Mouse (Mus musculus): ENCODE measurements around the gene Enthd1.

DNA sequence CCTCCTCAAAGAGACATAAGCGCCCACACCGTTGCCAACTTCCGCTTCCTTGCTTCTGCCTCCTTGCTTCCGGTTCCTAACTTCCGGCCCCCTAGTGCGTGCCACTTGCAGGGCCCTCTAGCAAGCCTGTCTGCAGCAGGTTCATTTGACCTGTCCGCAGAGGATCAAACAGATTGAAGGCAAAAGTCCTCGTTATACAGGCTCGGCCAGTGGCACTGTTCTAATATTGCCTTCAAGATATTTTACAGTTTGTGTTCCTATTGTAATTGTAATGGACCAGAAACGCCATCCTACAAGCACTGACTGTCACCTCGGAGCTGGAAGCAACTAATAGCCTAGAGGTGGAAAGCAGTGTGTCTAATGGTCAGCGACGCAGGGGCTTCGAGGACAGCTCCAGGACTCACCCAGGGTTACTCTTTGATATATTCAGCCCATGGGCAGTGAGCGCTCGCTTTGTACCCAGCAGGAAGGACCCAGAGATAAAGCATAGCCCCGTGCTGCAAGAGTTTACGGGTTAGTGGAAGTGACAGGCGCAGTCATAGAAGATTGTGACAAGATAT is at the start of gene Enthd1:
- no peak for TF ChIP-seq CTCF (IDR thresholded peaks at IDR 0.05; ENCODE audit: insufficient read depth, low read depth, low read length)
- TF ChIP-seq POLR2A (IDR thresholded peaks at IDR 0.05; ENCODE audit: insufficient read depth, low read depth, low read length): no peak
